Mouse (Mus musculus): ENCODE measurements around the gene Rbp1. TPM values are rescaled to one million over a fixed set of nuclear protein-coding genes. Genes with fewer than 3 reads are reported as not detected.

Gene Rbp1
- polyA plus RNA-seq, 1 experiment: 71.2 TPM

- peak; percentile 38 for DNase-seq (ENCODE audit: low spot score)
These were observed 2.0 kb downstream of the Rbp1 start for GRCm38 (mm10) chr9:98424725-98425210.

- no peak for DNase-seq (ENCODE audit: low spot score)
These were observed 2.7 kb downstream of the Rbp1 start for GRCm38 (mm10) chr9:98425351-98425880.

DNA sequence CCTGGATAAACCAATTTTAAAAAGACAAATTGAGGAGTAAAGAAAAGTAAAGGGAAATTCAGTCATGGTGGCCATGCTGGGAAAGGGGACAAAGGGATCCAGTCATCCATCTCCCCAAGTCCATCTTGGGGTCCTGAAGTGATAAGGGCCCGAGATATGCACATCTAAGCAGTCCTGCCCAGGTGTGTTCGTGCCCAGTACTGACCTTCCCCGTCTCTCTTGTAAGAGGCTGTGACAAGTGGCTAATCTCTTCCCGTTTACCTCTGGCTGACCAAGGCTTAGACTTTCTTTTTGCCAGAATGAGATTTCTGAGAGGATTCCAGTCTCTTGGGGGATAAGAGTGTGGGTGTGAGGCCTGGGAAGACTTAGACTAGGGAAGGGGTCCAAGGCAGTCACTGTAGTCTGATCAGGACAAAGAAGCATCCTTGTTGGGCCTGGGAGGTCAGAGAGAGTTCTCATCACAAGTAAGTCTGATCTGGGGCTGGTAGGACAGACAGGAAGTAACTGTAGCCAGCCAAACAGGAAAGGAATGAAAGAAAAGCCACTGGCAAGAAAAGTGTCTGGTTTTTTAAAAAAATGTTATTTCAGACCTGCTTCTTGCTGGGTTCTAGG is 5.3 kb downstream of the Rbp1 start:
- no peak for DNase-seq (ENCODE audit: low spot score)

GRCm38 (mm10) chr9:98428783-98429182 is 6.0 kb downstream of the Rbp1 start:
- DNase-seq (ENCODE audit: low spot score): no peak

DNA sequence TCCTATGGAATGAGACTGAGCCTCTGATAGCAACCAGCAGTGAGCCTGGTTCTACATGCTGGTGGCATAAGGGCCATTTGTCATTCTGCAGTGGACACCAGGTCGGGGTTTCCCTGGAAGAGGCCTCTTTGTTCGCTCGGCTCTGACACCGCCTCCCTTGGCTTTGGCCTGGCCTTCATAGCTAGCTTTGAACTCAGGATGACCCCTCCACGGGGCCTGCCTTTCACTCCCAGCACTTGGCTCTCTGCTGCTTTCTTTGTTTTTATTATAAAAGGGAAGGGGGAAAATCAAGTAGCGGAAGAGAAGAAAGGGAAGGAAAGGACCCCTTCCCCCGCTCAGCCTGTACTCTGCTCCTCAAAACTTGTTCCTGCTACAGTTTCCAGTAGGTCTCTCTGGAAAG is 7.0 kb downstream of the Rbp1 start:
- DNase-seq (ENCODE audit: low spot score): no peak

DNA sequence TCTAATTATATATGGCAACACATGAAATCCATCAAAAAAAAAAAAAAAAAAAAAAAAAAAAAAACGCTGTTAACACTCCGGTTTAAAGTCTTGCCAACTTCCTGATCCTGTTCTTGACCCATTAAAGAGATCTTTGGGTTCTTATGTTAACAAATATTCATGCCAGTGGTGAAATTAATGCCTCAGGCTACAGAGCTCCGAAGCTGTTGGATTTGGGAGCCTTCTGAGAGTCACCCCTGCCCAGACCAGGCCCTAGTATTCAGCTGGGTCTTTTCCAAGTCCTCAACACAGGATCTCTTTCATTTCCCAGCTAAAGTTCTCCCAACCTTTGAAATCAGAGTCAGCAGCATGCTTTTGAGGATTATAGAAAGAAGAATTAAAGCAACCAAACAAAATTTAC is 7.8 kb downstream of the Rbp1 start:
- no peak for DNase-seq (ENCODE audit: low spot score)

DNA sequence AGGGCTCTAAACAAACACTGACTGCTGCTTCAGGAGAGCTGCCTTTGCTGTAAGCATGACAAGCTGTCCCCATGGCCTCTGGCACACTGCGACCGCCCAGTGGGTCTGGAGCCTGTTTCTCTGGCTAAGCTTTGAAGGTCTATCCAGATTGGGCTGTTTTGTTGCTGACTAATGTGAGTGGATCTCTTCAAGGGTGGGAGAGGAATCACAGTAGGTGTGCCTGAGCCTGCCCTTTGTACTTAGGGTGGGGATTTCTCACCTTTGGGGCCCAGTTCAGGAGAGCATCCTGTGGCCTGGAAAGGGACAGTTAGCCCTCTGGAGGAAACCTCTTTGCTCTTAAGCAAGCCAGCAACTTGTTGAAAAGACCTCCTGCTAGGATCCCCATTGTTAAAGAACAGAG is 10.3 kb downstream of the Rbp1 start:
- no peak for DNase-seq (ENCODE audit: low spot score)

DNA sequence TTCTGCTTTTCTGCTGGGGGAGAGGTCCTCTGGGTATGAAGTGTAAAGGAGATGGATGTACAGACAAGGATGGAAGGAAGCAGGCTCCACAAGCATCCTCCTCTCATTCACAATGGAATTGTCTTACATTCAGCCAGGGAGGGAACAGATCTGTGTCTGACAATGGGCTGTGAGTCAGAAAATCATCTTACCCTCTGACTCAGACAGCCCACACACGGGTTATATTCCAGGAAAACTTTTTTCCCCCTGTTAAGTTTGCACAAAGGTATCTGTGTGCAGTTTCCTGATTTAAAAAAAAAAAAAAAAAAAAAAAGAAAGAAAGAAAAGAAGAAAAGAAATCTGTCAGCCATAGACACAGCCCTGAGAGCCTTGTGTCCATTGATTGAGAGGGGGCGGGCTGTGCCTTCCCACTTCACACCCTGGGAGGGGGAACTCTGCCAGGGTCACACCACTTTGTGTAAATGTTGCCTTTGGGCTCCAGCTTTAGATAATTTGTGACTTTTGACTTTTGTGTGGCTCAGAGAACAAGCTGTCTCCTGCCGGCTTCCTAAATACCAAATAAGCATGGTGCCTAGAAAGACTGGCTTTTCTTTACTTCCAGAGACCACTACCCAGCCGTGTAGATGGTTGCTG is 11.3 kb downstream of the Rbp1 start:
- no peak for DNase-seq (ENCODE audit: low spot score)

DNA sequence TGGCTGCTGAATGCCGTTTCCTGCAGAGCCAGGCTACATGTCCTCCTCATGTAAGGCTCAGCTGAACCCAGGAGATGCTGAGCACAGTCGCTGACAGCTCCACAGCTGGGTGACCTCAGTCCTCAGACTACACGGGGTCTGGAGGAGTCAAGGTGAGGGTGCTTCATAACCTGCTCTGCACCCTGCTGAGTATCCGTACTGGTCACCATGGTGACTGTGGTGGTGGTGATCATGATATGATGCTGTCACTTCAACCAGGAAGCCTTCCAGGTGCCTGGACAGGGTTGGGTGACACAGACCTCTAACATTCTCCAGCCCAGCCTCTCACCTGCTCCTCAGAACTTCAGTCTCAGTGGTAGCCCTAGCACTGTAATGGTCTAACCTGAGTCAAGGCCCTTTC is 15.1 kb downstream of the Rbp1 start:
- DNase-seq (ENCODE audit: low spot score): no peak

DNA sequence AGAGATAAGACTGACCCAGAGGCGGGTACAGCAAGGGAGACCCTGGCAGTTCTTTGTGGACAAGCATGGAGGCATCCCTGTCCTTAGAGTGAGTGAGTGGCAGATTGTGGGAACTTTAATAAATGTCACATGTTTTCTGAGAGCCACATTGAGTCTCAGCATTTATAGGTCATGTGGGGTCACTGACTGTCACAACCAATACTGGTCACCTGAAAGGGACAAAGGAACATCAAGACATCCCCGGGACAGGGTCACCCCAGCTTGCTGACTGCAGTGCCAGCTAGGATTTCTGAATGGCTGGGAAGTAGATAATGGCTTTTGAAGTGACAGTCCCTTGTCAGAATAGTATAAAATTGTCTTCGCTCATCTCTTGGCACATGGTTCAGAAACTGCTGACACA is 16.3 kb downstream of the Rbp1 start:
- DNase-seq (ENCODE audit: low spot score): no peak

- no peak for DNase-seq (ENCODE audit: low spot score)
These were observed 19.9 kb downstream of the Rbp1 start for GRCm38 (mm10) chr9:98442638-98443037.

DNA sequence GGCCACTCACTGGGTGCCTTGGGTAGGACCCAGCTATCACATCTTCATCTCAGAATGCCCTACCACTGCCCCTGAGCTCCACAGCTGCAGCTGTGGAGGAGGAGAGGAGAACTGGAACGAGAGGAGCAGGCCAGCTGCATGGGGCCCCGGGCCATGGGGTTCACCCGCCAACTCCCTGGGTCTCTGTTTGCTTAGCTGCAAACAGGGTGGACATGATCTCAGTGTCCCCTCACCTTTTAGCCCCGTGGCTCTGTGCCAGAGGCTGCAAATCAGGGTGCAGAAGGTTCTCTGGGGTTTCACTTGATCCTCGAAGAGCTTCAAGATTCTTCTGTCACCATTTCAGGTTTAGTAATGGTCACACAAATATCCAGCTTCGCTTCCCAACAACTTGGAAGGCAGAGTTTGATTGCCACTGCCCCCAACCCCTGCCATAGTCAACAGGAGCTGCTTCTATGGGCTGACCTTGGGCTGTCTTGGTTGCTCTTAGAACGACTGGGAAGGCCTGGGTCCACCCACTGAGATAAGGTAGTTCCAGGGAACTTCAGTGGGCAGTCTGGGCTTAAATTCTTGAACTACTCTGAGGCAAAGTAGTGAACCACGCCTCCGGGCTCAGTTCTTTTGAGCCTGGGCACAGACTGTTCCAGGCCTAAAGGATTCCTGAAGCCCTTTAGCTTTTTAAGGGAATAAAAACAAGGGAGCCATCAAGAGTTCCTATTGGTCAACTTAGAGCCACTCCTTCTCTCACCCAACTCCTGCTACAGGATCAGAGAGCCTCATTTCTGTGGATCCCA is 22.8 kb downstream of the Rbp1 start:
- DNase-seq (ENCODE audit: low spot score): no peak

GRCm38 (mm10) chr9:98450976-98451375 is 28.2 kb downstream of the Rbp1 start:
- no peak for DNase-seq (ENCODE audit: low spot score)

GRCm38 (mm10) chr9:98466709-98467108 is 43.9 kb downstream of the Rbp1 start:
- no peak for DNase-seq (ENCODE audit: low spot score)

DNA sequence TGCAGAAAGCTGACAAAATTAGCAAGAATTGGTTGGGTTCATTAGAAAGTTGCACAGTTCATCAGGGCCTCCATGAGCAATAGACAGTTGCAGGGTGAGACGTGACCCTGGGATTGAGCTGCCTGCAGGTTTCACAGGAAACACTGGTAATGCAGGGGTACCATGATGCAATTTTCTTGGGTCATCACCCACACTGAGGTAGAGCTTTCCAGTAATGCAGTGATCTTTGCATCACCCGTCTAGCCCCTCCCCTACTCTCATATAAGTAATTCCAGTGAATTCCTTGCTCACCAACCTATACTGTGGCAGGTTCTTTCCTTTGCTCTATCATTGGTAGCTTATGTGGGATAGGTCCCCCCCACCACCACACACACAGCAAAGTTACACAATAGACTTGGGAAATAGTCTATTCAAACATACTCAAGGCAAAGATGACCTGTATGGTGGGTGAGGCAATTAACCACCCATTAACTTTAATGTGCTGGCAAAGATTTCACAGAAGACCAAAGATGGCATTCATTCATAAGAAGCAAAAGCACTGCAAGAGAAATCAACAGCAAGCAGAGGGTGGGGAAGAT is 57.5 kb downstream of the Rbp1 start:
- DNase-seq (ENCODE audit: low spot score): no peak

DNA sequence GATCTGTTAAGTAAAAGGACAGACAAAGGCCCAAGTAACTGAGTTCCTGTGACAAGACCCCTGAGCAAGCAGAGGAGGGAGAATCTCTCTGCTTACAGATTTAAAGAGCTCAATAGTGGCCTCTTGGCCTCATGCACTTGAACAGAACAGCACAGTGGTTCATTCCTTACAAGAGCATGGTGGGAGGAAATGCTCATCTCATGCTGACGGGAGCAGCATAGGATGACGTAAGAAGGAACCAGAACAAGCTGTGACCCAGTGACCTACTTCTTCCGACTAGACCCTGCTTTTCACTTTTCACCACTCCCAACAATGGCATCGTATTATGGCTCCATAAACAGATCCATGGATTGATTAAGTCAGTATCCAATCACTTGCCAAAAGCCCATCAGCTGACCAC is 59.5 kb downstream of the Rbp1 start:
- DNase-seq (ENCODE audit: low spot score): no peak

DNA sequence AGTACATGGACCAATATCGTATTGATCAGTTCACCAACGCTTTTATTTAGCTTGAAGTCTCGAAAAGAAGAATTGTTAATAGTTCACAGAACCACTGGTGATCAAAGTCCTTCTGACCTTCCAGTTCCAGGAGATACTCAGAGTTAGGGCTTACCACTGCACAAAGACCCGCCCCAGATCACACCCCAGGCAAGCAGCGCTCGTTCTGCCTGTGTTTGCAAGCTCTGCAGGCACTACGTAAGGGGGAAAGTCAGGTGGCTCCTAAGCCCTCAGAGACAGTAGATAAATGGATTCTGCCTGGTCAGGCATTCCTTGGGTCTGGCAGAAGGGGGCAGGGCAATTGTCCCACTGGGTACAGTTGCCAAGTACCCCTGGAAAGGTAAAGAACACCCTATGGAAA is 62.3 kb downstream of the Rbp1 start:
- DNase-seq (ENCODE audit: low spot score): no peak

- DNase-seq (ENCODE audit: low spot score): no peak
These were observed 63.1 kb downstream of the Rbp1 start, which contains the start of gene Rbp2 for GRCm38 (mm10) chr9:98485815-98486214. TSS of gene Rbp2 (plus strand) at chr9:98486115.

DNA sequence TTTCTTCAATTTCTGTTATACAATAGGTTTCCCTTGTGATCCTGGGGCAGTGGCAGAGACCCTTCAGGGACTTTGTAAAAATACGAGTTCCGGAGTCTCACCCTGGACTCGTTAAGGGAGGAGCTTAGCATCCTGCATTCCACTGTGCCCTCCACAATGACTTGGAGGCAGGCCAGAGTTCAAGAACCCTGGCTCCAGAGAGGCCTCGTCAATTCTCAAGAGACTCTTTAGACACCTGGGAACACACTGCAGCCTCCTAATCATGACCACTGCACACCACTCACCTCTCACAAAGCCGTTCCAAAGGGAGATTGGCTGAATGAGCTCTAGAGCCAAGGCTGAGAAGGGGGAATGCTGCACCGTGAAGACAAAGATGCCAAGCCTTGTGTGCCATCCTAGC is 64.5 kb downstream of the Rbp1 start:
- DNase-seq (ENCODE audit: low spot score): no peak

- no peak for DNase-seq (ENCODE audit: low spot score)
These were observed 66.8 kb downstream of the Rbp1 start for GRCm38 (mm10) chr9:98489532-98489931.

DNA sequence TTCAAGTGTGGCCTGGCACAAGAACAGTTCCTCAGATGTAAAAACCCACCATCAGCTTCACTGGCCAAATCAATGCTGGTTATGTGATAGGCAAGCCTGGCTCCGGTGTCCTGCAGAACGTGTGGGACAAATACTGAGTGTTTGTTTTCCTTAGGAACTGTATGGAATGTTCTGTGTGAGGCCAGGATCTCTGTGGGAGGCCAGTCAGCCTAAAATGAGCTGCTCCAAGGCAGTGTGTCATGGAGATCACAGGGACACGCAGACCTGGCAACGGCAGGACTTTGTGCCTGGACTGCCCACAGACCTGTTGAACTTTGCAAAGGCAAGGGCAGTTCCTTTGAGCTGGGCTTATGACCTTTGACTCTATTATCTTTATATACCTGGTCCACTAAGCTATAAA is 67.4 kb downstream of the Rbp1 start:
- DNase-seq (ENCODE audit: low spot score): no peak

DNA sequence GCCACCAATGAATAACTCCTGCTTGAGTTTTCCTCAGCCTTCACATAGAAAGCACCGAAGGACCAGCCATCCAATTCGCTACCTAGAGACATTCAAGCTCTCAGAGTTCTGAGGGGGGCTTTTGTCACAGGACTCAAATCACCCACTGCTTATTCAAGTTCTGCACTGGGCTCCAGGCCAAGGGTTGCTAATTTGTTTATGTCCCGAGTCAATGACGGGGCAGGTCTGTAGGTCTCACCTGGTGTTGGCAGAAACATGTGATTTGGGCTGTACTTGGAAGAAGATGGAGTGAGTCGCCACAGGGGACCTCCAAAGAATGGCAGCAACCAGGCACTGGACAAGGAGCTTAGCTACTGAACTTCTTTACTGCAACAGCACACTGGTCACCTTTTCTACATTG is 68.3 kb downstream of the Rbp1 start:
- DNase-seq (ENCODE audit: low spot score): no peak

Data from urinary bladder, adult 2 months (tissue).